Mouse (Mus musculus) brain, embryonic 14.5 days (tissue): ENCODE data around the gene Gpx7.

ENCODE experiments used
- CTCF ChIP-seq: fragments of 200-500 bp; IDR thresholded peaks from 2 replicates; pipeline ENCODE4 v1.5.1; 2012; ENCODE audit warnings: inconsistent platforms, mild to moderate bottlenecking, moderate library complexity, borderline replicate concordance; ENCODE audit not compliant: insufficient read depth, insufficient read length; ENCODE audit errors: extremely low read depth
- POLR2A ChIP-seq: fragments of 200-500 bp; IDR thresholded peaks from 2 replicates; pipeline ENCODE4 v1.6.1; 2012; ENCODE audit warnings: mild to moderate bottlenecking, inconsistent platforms, borderline replicate concordance; ENCODE audit not compliant: poor library complexity, insufficient read depth, insufficient read length, severe bottlenecking; ENCODE audit errors: extremely low read depth

- TF ChIP-seq CTCF, result no peak
- no peak for TF ChIP-seq POLR2A
Measured at GRCm38 (mm10) chr4:108428341-108428721, 21.6 kb upstream of the Gpx7 start.
